Mouse (Mus musculus): ENCODE data around the gene Ptgfrn. TPM values are rescaled to one million over a fixed set of nuclear protein-coding genes. Genes with fewer than 3 reads are reported as not detected.
A peak's percentile ranks its signal among the peaks of the same experiment; 100 is the strongest.

The Ptgfrn gene
- 10 to 100 TPM; 27.1 to 29.3 TPM for total RNA-seq (2021)

DNA sequence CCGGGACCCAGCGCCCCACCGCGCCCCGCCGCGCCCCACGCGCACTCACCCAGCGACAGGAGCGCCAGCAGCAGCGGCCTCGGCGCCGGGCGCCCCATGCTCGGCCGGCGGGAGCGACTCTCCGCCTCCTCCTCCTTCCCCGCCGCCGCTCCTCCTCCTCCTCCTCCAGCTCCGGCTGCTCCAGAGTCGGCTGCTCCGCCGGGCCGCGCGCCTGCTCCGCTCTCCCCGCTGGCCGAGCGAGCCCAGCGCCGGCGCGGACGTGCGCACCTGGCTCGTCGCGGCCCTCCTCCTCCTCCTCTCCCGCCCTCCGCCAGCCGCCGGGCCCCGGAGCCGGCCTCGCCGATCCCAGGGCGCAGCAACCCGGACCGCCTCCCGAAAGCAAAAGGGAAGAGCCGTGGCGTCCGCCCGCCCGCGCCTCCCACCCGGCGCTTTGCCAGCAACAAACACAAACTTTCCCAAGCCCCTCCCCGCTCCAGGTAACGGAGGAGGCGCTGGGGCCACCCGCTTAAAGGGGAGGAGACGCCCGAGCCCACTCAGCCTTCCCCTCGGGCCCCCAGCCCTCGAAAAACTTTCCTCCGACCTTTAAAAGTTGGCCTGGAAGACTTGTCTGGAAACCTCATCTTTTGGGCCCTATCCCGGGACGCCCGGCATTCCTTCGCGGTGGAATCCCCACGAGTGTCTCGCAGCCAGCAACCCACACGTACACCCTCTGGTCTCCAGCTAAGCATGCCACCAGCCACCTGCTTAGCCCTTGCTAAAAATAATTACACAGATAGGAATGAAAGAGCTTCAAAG, at the start of gene Ptgfrn:
Gene Ptgfrn, minus strand, starts transcription at position 236 of the 795 bp plus-strand sequence.
- intact Hi-C loops (cut with DNase I) = loop anchor here (2.0 to 5.0 kb wide), 2 partner anchors 53 to 182 kb away; no protein-coding TSS in a partner anchor
- DNase-seq = peak; percentile 79 to 84

GRCm38 (mm10) chr3:101159701-101160100, 49.6 kb upstream of the Ptgfrn start:
- intact Hi-C loops (cut with DNase I) = loop anchor here (5.0 kb wide), 1 partner anchor 162 kb away; no protein-coding TSS in a partner anchor
- no peak for DNase-seq

DNA sequence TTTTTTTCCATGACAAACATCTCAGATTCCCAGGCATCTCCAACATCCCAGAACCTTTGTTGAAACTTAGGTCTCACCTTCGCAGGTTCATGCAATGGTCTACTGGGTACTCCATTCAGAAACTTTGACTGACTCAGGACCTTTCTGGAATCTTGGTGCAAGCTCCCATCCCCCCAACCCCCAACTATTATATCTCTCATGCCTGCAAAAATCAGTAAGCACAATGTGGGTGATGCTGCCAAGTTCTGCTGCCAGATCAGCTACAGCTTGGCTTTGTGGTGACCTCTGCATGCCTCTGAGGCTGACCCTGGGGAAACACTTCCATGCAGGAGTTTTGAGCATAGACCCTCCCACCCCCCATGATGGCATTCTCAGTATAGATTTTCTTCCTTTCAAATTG, 44.0 kb upstream of the Ptgfrn start:
- intact Hi-C loops (cut with DNase I) = no loop called here
- no peak for DNase-seq

- intact Hi-C loops (cut with DNase I) = no loop called here
- no peak for DNase-seq
Measured at GRCm38 (mm10) chr3:101153341-101153740, 43.3 kb upstream of the Ptgfrn start.

GRCm38 (mm10) chr3:101146126-101146772, 36.2 kb upstream of the Ptgfrn start:
- no peak for DNase-seq
- intact Hi-C loops (cut with DNase I) = no loop called here

- intact Hi-C loops (cut with DNase I) = no loop called here
- DNase-seq = no peak
Measured at GRCm38 (mm10) chr3:101145292-101146046, 35.4 kb upstream of the Ptgfrn start.

GRCm38 (mm10) chr3:101144366-101144948, 34.4 kb upstream of the Ptgfrn start:
- no peak for DNase-seq
- intact Hi-C loops (cut with DNase I) = no loop called here

- DNase-seq = no peak
- intact Hi-C loops (cut with DNase I) = no loop called here
Measured at GRCm38 (mm10) chr3:101143465-101143864, 33.4 kb upstream of the Ptgfrn start.

- intact Hi-C loops (cut with DNase I) = no loop called here
Measured at GRCm38 (mm10) chr3:101141864-101142263, 31.8 kb upstream of the Ptgfrn start.

DNA sequence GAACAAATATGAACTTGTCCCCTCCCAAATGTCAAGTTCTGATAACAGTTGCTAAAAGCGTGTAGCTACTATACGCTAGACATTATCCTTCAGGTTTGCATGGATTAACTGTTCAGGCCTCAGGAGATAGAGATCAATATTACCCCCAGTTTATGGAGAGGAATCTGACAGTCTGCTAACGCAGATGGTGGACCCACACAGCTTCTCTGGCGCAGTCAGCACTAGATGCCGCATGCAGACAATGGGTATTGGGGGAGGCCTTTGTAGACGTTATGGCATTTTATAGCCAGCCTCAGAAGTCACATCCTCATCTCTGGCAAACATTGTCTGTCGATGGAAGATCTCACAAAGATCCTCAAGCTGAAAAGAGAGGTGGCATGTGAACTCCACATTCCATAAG, 29.9 kb upstream of the Ptgfrn start:
- no peak for DNase-seq
- intact Hi-C loops (cut with DNase I) = no loop called here

More at GRCm38 (mm10) chr3:101141864-101142263, 31.8 kb upstream of the Ptgfrn start:
- DNase-seq = peak in 1 of 2 experiments; percentile 31

GRCm38 (mm10) chr3:101136483-101136882, 26.4 kb upstream of the Ptgfrn start:
- intact Hi-C loops (cut with DNase I) = no loop called here
- DNase-seq = no peak

DNA sequence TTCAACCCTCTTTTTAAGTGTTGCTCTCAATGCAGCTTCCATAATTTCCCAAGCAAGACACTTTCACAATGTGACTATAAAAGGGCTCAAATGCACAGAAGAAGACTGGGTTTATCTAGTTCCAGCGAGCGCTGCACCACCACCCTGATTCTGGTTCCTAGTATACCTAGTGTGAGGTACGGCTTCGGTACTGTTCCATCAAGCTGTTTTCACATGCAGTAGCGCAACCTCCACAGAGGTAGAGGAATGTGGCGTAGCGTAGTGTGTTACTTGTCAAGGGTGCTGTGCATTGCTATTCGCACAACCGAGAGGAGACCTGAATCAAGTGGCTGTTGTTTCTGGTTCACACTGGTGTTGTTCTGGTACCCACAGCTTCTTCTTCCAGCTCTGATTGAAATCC, 24.8 kb upstream of the Ptgfrn start:
- no peak for DNase-seq
- intact Hi-C loops (cut with DNase I) = no loop called here

GRCm38 (mm10) chr3:101132981-101133380, 22.9 kb upstream of the Ptgfrn start:
- intact Hi-C loops (cut with DNase I) = no loop called here
- no peak for DNase-seq

- intact Hi-C loops (cut with DNase I) = no loop called here
- no peak for DNase-seq
Measured at GRCm38 (mm10) chr3:101131772-101132171, 21.7 kb upstream of the Ptgfrn start.

GRCm38 (mm10) chr3:101130526-101130925, 20.4 kb upstream of the Ptgfrn start:
- intact Hi-C loops (cut with DNase I) = no loop called here
- DNase-seq = peak; percentile 68 to 70

DNA sequence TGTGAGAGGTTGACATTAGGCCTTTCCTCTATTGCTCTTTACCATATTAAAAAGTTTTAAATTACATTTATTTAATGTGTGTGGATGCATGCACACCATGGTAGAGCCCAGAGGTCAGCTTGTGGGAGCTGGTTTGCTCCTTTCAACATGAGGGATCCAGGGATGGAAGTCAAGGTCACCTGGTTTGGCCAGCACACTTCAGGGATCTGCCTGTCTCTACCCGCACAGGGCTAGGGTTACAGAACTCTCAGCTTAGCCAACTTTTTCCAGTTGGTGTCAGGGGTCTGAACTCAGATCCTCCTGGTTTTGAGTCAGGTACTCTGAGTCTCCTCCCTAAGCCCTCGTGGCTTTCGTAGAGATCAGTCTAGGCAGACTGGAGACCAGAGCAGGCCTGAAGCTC, 19.5 kb upstream of the Ptgfrn start:
- intact Hi-C loops (cut with DNase I) = no loop called here
- no peak for DNase-seq

DNA sequence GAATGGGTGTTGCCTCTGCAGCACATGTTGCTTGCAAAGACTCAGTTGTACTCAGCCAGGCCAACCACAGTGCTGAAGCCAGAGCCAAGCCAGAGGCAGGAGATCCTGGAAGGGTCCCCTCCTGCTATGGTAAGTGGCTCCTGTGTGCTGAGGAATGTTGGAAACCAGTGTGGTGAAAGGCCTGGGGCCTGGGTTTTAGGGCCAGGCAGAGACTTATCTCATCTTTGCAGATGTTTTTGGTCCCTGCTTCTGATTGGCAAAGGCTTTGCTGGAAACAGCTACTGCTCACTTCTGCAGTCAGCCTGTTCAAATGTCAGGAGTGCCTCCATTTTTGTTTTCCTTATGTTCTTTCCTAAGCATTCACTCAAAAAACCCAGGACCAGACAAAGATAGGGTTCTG, 19.0 kb upstream of the Ptgfrn start:
- intact Hi-C loops (cut with DNase I) = no loop called here
- no peak for DNase-seq

GRCm38 (mm10) chr3:101127766-101128165, 17.7 kb upstream of the Ptgfrn start:
- no peak for DNase-seq
- intact Hi-C loops (cut with DNase I) = no loop called here

GRCm38 (mm10) chr3:101124716-101125115, 14.6 kb upstream of the Ptgfrn start:
- intact Hi-C loops (cut with DNase I) = no loop called here
- no peak for DNase-seq

GRCm38 (mm10) chr3:101122479-101122878, 12.4 kb upstream of the Ptgfrn start:
- intact Hi-C loops (cut with DNase I) = no loop called here
- DNase-seq = peak; percentile 55 to 56

GRCm38 (mm10) chr3:101117774-101118173, 7.7 kb upstream of the Ptgfrn start:
- DNase-seq = no peak
- intact Hi-C loops (cut with DNase I) = no loop called here

All from heart, postnatal 36 days (tissue).